Mouse (Mus musculus) ES-E14 (cell line): ENCODE data around the gene Spic. TPM values are rescaled to one million over a fixed set of nuclear protein-coding genes. Genes with fewer than 3 reads are reported as not detected.

Source experiments
- DNase-seq: peaks from one replicate; pipeline ENCODE4 v3.0.0-alpha.2; 2013; ENCODE audit warnings: low read depth, low spot score
- H3K27ac ChIP-seq: 2 replicates; pipeline ENCODE4 v1.5.1; 2012; ENCODE audit warnings: low read depth, mild to moderate bottlenecking, low read length, moderate library complexity, mixed read lengths; ENCODE audit not compliant: poor library complexity, insufficient read depth, severe bottlenecking
- H3K36me3 ChIP-seq: 2 replicates; pipeline ENCODE4 v1.6.1; 2012; ENCODE audit warnings: mild to moderate bottlenecking, low read length, moderate library complexity, mixed read lengths; ENCODE audit not compliant: control insufficient read depth, poor library complexity, insufficient read depth, severe bottlenecking
- H3K4me1 ChIP-seq, 2 experiments: fragments of 150-350 bp in 1 of 2; sonication (generic) in 1 of 2; 2 replicates each; pipeline ENCODE4 v1.6.1; 2012; ENCODE audit warnings: low read length in 2 of 2, mild to moderate bottlenecking in 1 of 2, mixed read lengths in 1 of 2; ENCODE audit not compliant: control insufficient read depth in 2 of 2, insufficient read depth in 2 of 2, poor library complexity in 1 of 2
- H3K4me3 ChIP-seq, 2 experiments: fragments of 150-350 bp in 1 of 2; sonication (generic) in 1 of 2; 2 replicates each; pipeline ENCODE4 v1.5.1; 2012; ENCODE audit warnings: low read length in 2 of 2, low read depth in 1 of 2, mild to moderate bottlenecking in 1 of 2, mixed read lengths in 1 of 2; ENCODE audit not compliant: insufficient read depth in 1 of 2, poor library complexity in 1 of 2, severe bottlenecking in 1 of 2
- H3K9ac ChIP-seq: 2 replicates; pipeline ENCODE4 v1.6.1; 2012; ENCODE audit warnings: low read depth, mild to moderate bottlenecking, low read length, mixed read lengths; ENCODE audit not compliant: poor library complexity, insufficient read depth, severe bottlenecking
- H3K9me3 ChIP-seq: fragments of 150-350 bp; sonication (generic); 2 replicates; pipeline ENCODE4 v1.6.1; 2012; ENCODE audit warnings: low read depth, mild to moderate bottlenecking, low read length; ENCODE audit not compliant: control insufficient read depth, insufficient read depth
- CHD2 ChIP-seq: IDR thresholded peaks from 2 replicates; pipeline ENCODE4 v1.6.1; 2014; ENCODE audit warnings: mild to moderate bottlenecking, low read depth, low read length, inconsistent platforms
- HCFC1 ChIP-seq: IDR thresholded peaks from 2 replicates; pipeline ENCODE4 v1.6.1; 2012; ENCODE audit warnings: low read length, inconsistent platforms, borderline replicate concordance; ENCODE audit not compliant: insufficient read depth
- MAFK ChIP-seq: IDR thresholded peaks from 2 replicates; pipeline ENCODE4 v1.6.1; 2014; ENCODE audit warnings: mild to moderate bottlenecking, low read depth, low read length, inconsistent platforms; ENCODE audit not compliant: insufficient read depth
- ZC3H11A ChIP-seq: IDR thresholded peaks from 2 replicates; pipeline ENCODE4 v1.6.1; 2012; ENCODE audit warnings: low read depth, mild to moderate bottlenecking, inconsistent platforms, low read length, borderline replicate concordance
- ZNF384 ChIP-seq: IDR thresholded peaks from 2 replicates; pipeline ENCODE4 v1.6.1; 2012; ENCODE audit warnings: low read depth, low read length, inconsistent platforms
- in situ Hi-C, 2 experiments: fragments of 600-800 bp; cut with MboI; formaldehyde crosslinking; loops; one replicate each; pipeline ENCODE4 v1.15.1; 2025; ENCODE audit warnings: low sequenced_read_pairs in 2 of 2, inconsistent platforms in 1 of 2; ENCODE audit not compliant: unreplicated experiment in 2 of 2
- total RNA-seq: library from RNA; depleted of rRNA; stranded (reverse); fragments of 300-350 nt; gene quantifications from 2 replicates; pipeline ENCODE4 v1.2.3, GENCODE M21; 2012; rRNA removed

Spic gene
- total RNA-seq, 1 experiment = 4.1 TPM

DNA sequence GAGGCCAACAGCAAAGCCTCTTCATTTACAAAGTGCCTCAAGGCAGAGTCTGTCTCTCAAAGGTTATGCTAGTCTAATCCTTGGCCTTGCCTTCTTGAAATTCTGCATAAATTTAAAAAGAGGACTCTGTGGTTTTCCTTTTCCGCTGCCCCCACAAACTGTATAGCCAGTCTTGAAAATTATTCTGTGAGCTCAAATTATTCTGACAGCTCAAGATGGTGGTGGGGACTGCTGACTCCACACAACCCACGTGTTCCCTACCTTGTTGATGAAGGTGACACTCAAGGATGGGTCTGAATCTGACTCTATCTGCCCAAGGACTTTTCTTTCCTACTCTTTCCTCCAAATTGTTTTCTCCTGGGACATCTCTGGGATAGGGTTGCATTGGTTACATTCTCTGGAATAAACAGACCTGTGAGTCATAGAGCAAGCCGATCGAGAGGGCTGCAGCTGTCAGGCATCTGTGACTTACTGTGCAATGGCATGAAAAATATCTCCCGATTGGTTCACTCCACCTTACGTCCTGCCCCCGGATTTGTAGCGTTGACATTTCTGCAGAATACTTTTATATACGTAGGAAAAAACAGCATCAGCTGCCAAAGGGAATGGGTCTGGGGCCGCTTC is 53.4 kb downstream of the Spic start:
- Histone ChIP-seq H3K4me1 (peaks cover 0 to 2% of the 10 kb centered on the region in 2 experiments; a peak in 1 of 4 replicates), H3K27ac (no peak overlapping the region), H3K4me3 (no peak overlapping the region), H3K9ac (no peak overlapping the region), H3K9me3 (no peaks in the 10 kb centered on the region), H3K36me3 (no peaks in the 10 kb centered on the region)
- in situ Hi-C loops = no loop called here
- no peak for DNase-seq
- TF ChIP-seq ZNF384 = no peak
- no peak for TF ChIP-seq HCFC1
- TF ChIP-seq MAFK = no peak
- no peak for TF ChIP-seq ZC3H11A
- TF ChIP-seq CHD2 = no peak

- in situ Hi-C loops = no loop called here
- H3K4me3 ChIP-seq = no peak overlapping the region
- no peak overlapping the region for H3K9ac ChIP-seq
- no peak for DNase-seq
- no peak for TF ChIP-seq ZC3H11A
- no peak for TF ChIP-seq HCFC1
- TF ChIP-seq MAFK = no peak
- TF ChIP-seq ZNF384 = no peak
- TF ChIP-seq CHD2 = no peak
- no peaks in the 10 kb centered on the region for H3K36me3 ChIP-seq
- peaks cover 0 to 4% of the 10 kb centered on the region in 2 experiments; a peak in 1 of 4 replicates for H3K4me1 ChIP-seq
- no peak overlapping the region for H3K27ac ChIP-seq
- H3K9me3 ChIP-seq = no peaks in the 10 kb centered on the region
These were observed 54.0 kb downstream of the Spic start for GRCm38 (mm10) chr10:88630663-88631329.

- DNase-seq = peak; percentile 33
- Histone ChIP-seq H3K4me1 (peaks cover 0 to 4% of the 10 kb centered on the region in 2 experiments; a peak in 1 of 4 replicates), H3K27ac (no peak overlapping the region; the same call in 1 of the 2 replicates), H3K9me3 (no peaks in the 10 kb centered on the region), H3K9ac (no peak overlapping the region), H3K36me3 (no peaks in the 10 kb centered on the region), H3K4me3 (no peak overlapping the region)
- TF ChIP-seq CHD2 = no peak
- TF ChIP-seq ZC3H11A = no peak
- TF ChIP-seq MAFK = no peak
- no peak for TF ChIP-seq HCFC1
- TF ChIP-seq ZNF384 = no peak
- in situ Hi-C loops = no loop called here
These were observed 57.8 kb downstream of the Spic start for GRCm38 (mm10) chr10:88627052-88627451.

DNA sequence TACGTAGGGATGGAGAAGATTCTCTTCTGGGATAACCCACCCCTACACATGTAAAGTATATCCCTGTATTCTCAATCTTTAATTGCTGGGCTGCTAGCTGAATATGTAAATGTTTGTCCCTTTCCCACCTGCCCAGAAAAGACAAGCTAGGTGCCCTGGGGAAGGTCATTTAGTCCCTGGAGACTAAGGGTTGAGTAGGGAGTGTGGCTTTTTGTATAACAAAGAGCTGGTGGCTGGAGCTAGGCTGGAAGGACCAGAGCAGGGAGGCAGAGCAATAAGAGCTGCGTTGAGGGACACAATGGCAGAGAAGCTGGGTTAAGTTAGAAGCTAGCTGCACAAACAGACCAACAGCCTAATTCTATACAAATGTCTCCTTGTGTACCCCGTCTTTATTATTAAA is 58.6 kb downstream of the Spic start:
- Histone ChIP-seq H3K36me3 (no peaks in the 10 kb centered on the region), H3K9ac (no peak overlapping the region), H3K27ac (no peak overlapping the region), H3K4me3 (no peak overlapping the region), H3K4me1 (peaks cover 0 to 4% of the 10 kb centered on the region in 2 experiments; a peak in 1 of 4 replicates), H3K9me3 (no peaks in the 10 kb centered on the region)
- DNase-seq = peak; percentile 43
- TF ChIP-seq HCFC1 (no peak), ZC3H11A (no peak), ZNF384 (no peak)
- in situ Hi-C loops = no loop called here

Other genes with a start within 250 kb of the Spic start
- gene Sycp3, start 225.4 kb downstream of the Spic start, total RNA-seq = 7.3 and 7.5 TPM in 2 replicates
- gene Chpt1, start 180.9 kb downstream of the Spic start, total RNA-seq = 17.3 and 17.7 TPM in 2 replicates
- 0.69 and 1.7 TPM in 2 replicates for gene Mybpc1, start 79.9 kb downstream of the Spic start, total RNA-seq
- 57.0 and 63.8 TPM in 2 replicates for gene Arl1, start 45.8 kb upstream of the Spic start, total RNA-seq
- gene Utp20, start 141.8 kb upstream of the Spic start, total RNA-seq = 136 and 178 TPM in 2 replicates
- gene Slc5a8, start 201.0 kb upstream of the Spic start, total RNA-seq = 0.11 and 0.31 TPM in 2 replicates